Mouse (Mus musculus) hindbrain, embryonic 13.5 days (tissue): ENCODE results near the gene Il1rapl2. TPM values are rescaled to one million over a fixed set of nuclear protein-coding genes. Genes with fewer than 3 reads are reported as not detected.
"Not testable (repeated sequence)": the region's sequence is repeated elsewhere in the genome, so short reads cannot be mapped to it uniquely, and the experiment has no call there.

ENCODE experiments used
- ATAC-seq: fragments of 200-750 bp; cut with Nextera tagmentation; 2 replicates; pipeline ENCODE4 v1.8.0; 2017; ENCODE audit warnings: moderate TSS enrichment; ENCODE audit not compliant: low FRiP score
- H3K27ac ChIP-seq: fragments of 300-500 bp; sonication (generic); 2 replicates; pipeline ENCODE4 v1.5.1; 2015; ENCODE audit warnings: inconsistent platforms, mild to moderate bottlenecking, moderate library complexity
- H3K27me3 ChIP-seq: fragments of 300-500 bp; sonication (generic); 2 replicates; pipeline ENCODE4 v1.6.1; 2015; ENCODE audit warnings: mild to moderate bottlenecking, inconsistent platforms
- H3K36me3 ChIP-seq: fragments of 300-500 bp; sonication (generic); 2 replicates; pipeline ENCODE4 v1.6.1; 2015; ENCODE audit warnings: mild to moderate bottlenecking, inconsistent platforms
- H3K4me1 ChIP-seq: fragments of 300-500 bp; sonication (generic); replicated peaks from 2 replicates; pipeline ENCODE4 v1.6.1; 2015; ENCODE audit warnings: inconsistent platforms
- H3K4me2 ChIP-seq: fragments of 300-500 bp; sonication (generic); 2 replicates; pipeline ENCODE4 v1.6.1; 2015; ENCODE audit warnings: inconsistent platforms, mild to moderate bottlenecking, moderate library complexity
- H3K4me3 ChIP-seq: fragments of 300-500 bp; sonication (generic); 2 replicates; pipeline ENCODE4 v1.5.1; 2015; ENCODE audit warnings: mild to moderate bottlenecking, inconsistent platforms
- H3K9ac ChIP-seq: fragments of 300-500 bp; sonication (generic); 2 replicates; pipeline ENCODE4 v1.6.1; 2015; ENCODE audit warnings: mild to moderate bottlenecking, inconsistent platforms
- H3K9me3 ChIP-seq: fragments of 300-500 bp; sonication (generic); 2 replicates; pipeline ENCODE4 v1.6.1; 2016; ENCODE audit warnings: inconsistent platforms
- WGBS: fragments of 180-500 bp; shearing (Covaris S2); methylation state at CpG from one replicate; pipeline ENCODE4 v1.1.7; 2015; 5-methylcytosine and 5-hydroxymethylcytosine counted together
- polyA plus RNA-seq: library from polyadenylated mRNA; unstranded; fragments of >200 nt; fragmentation: Nextera tagmentation; extraction: Ambion mirVana; gene quantifications from 2 replicates; pipeline ENCODE4 v1.2.1, GENCODE M21; 2015

Gene Il1rapl2
- polyA plus RNA-seq, 1 experiment from 2014 or later: 2.3 TPM

GRCm38 (mm10) chrX:138348736-138349135 is 778.3 kb downstream of the Il1rapl2 start:
- WGBS: 64% methylated on average over 1 of the region's 1 CpGs

GRCm38 (mm10) chrX:138433794-138434193 is 863.4 kb downstream of the Il1rapl2 start:
- 55% methylated on average over 2 of the region's 2 CpGs for WGBS
- no peak for ATAC-seq
- Histone ChIP-seq H3K4me3 (no peak overlapping the region), H3K9me3 (no peaks in the 10 kb centered on the region), H3K27ac (no peak overlapping the region), H3K27me3 (no peaks in the 10 kb centered on the region), H3K9ac (no peak overlapping the region), H3K4me2 (no peak overlapping the region), H3K4me1 (no peaks in the 10 kb centered on the region), H3K36me3 (no peaks in the 10 kb centered on the region)

More at GRCm38 (mm10) chrX:138348736-138349135, 778.3 kb downstream of the Il1rapl2 start:
- H3K27ac ChIP-seq, H3K9ac ChIP-seq, H3K4me3 ChIP-seq, H3K4me1 ChIP-seq, H3K4me2 ChIP-seq, ATAC-seq, H3K36me3 ChIP-seq, H3K9me3 ChIP-seq, H3K27me3 ChIP-seq: not testable (repeated sequence)

GRCm38 (mm10) chrX:138437939-138438338 is 867.5 kb downstream of the Il1rapl2 start:
- Histone ChIP-seq H3K36me3 (no peaks in the 10 kb centered on the region), H3K4me3 (no peak overlapping the region), H3K9me3 (no peaks in the 10 kb centered on the region), H3K27me3 (no peaks in the 10 kb centered on the region), H3K4me2 (no peak overlapping the region), H3K27ac (no peak overlapping the region), H3K9ac (no peak overlapping the region), H3K4me1 (no peaks in the 10 kb centered on the region)
- 79% methylated on average over 3 of the region's 3 CpGs for WGBS
- ATAC-seq: no peak

- no peaks in the 10 kb centered on the region for H3K9me3 ChIP-seq
- no peaks in the 10 kb centered on the region for H3K4me1 ChIP-seq
- H3K4me3 ChIP-seq: no peak overlapping the region
- no peak overlapping the region for H3K9ac ChIP-seq
- no peaks in the 10 kb centered on the region for H3K27me3 ChIP-seq
- no peak overlapping the region for H3K27ac ChIP-seq
- no peak for ATAC-seq
- H3K36me3 ChIP-seq: no peaks in the 10 kb centered on the region
- 71% methylated on average over 2 of the region's 2 CpGs for WGBS
- H3K4me2 ChIP-seq: no peak overlapping the region
These were observed 879.4 kb downstream of the Il1rapl2 start for GRCm38 (mm10) chrX:138449856-138450255.

- Histone ChIP-seq H3K4me3 (no peak overlapping the region), H3K27ac (no peak overlapping the region), H3K4me1 (no peaks in the 10 kb centered on the region), H3K27me3 (no peaks in the 10 kb centered on the region), H3K36me3 (no peaks in the 10 kb centered on the region), H3K9me3 (no peaks in the 10 kb centered on the region), H3K9ac (no peak overlapping the region), H3K4me2 (no peak overlapping the region)
- 88% methylated on average over 3 of the region's 3 CpGs for WGBS
- ATAC-seq: no peak
These were observed 908.1 kb downstream of the Il1rapl2 start for GRCm38 (mm10) chrX:138478488-138478887.

- Histone ChIP-seq H3K36me3 (no peaks in the 10 kb centered on the region), H3K4me1 (no peaks in the 10 kb centered on the region), H3K9me3 (no peaks in the 10 kb centered on the region), H3K4me2 (no peak overlapping the region), H3K9ac (no peak overlapping the region), H3K4me3 (no peak overlapping the region), H3K27me3 (no peaks in the 10 kb centered on the region), H3K27ac (no peak overlapping the region)
- ATAC-seq: no peak
- 64% methylated on average over 1 of the region's 1 CpGs for WGBS
These were observed 930.1 kb downstream of the Il1rapl2 start for GRCm38 (mm10) chrX:138500510-138500909.

GRCm38 (mm10) chrX:138505049-138505448 is 934.6 kb downstream of the Il1rapl2 start:
- 45% methylated on average over 3 of the region's 3 CpGs for WGBS
- peak; percentile 66; the same call in 1 of the 2 replicates for ATAC-seq
- Histone ChIP-seq H3K27me3 (no peaks in the 10 kb centered on the region), H3K4me1 (no peaks in the 10 kb centered on the region), H3K4me3 (no peak overlapping the region), H3K27ac (no peak overlapping the region), H3K36me3 (no peaks in the 10 kb centered on the region), H3K9ac (no peak overlapping the region), H3K4me2 (no peak overlapping the region), H3K9me3 (no peaks in the 10 kb centered on the region)

- H3K36me3 ChIP-seq: no peaks in the 10 kb centered on the region
- no peak overlapping the region for H3K9ac ChIP-seq
- WGBS: 67% methylated on average over 3 of the region's 3 CpGs
- no peak for ATAC-seq
- H3K9me3 ChIP-seq: no peaks in the 10 kb centered on the region
- H3K27me3 ChIP-seq: no peaks in the 10 kb centered on the region
- no peak overlapping the region for H3K4me2 ChIP-seq
- H3K27ac ChIP-seq: no peak overlapping the region
- H3K4me1 ChIP-seq: no peaks in the 10 kb centered on the region
- no peak overlapping the region for H3K4me3 ChIP-seq
These were observed 1049.7 kb downstream of the Il1rapl2 start for GRCm38 (mm10) chrX:138620106-138620505.

GRCm38 (mm10) chrX:138625311-138625710 is 1054.9 kb downstream of the Il1rapl2 start:
- H3K27me3 ChIP-seq: no peaks in the 10 kb centered on the region
- H3K4me2 ChIP-seq: no peak overlapping the region
- no peaks in the 10 kb centered on the region for H3K4me1 ChIP-seq
- H3K4me3 ChIP-seq: no peak overlapping the region
- no peak overlapping the region for H3K9ac ChIP-seq
- no peak for ATAC-seq
- no peaks in the 10 kb centered on the region for H3K9me3 ChIP-seq
- no peaks in the 10 kb centered on the region for H3K36me3 ChIP-seq
- no peak overlapping the region for H3K27ac ChIP-seq

- Histone ChIP-seq H3K9me3 (no peaks in the 10 kb centered on the region), H3K4me3 (no peak overlapping the region), H3K27ac (no peak overlapping the region), H3K36me3 (no peaks in the 10 kb centered on the region), H3K4me2 (no peak overlapping the region), H3K4me1 (no peaks in the 10 kb centered on the region), H3K9ac (no peak overlapping the region), H3K27me3 (0 out of 2 replicates have a peak, but pooled peaks cover 3% of the 10 kb centered on the region)
- WGBS: 36% methylated on average over 1 of the region's 1 CpGs
- ATAC-seq: no peak
These were observed 1152.0 kb downstream of the Il1rapl2 start for GRCm38 (mm10) chrX:138722372-138722771.

- ATAC-seq: no peak
- H3K4me2 ChIP-seq: no peak overlapping the region
- no peaks in the 10 kb centered on the region for H3K4me1 ChIP-seq
- H3K27me3 ChIP-seq: no peaks in the 10 kb centered on the region
- no peak overlapping the region for H3K9ac ChIP-seq
- no peaks in the 10 kb centered on the region for H3K9me3 ChIP-seq
- no peak overlapping the region for H3K4me3 ChIP-seq
- H3K27ac ChIP-seq: no peak overlapping the region
- no peaks in the 10 kb centered on the region for H3K36me3 ChIP-seq
- WGBS: 48% methylated on average over 3 of the region's 3 CpGs
These were observed 1230.5 kb downstream of the Il1rapl2 start for GRCm38 (mm10) chrX:138800958-138801357.

GRCm38 (mm10) chrX:138831876-138832275 is 1261.5 kb downstream of the Il1rapl2 start:
- no peaks in the 10 kb centered on the region for H3K36me3 ChIP-seq
- no peaks in the 10 kb centered on the region for H3K9me3 ChIP-seq
- H3K27ac ChIP-seq: no peak overlapping the region
- no peaks in the 10 kb centered on the region for H3K27me3 ChIP-seq
- no peaks in the 10 kb centered on the region for H3K4me1 ChIP-seq
- no peak overlapping the region for H3K4me2 ChIP-seq
- no peak overlapping the region for H3K4me3 ChIP-seq
- no peak for ATAC-seq
- no peak overlapping the region for H3K9ac ChIP-seq

GRCm38 (mm10) chrX:138833894-138834293 is 1263.5 kb downstream of the Il1rapl2 start:
- no peaks in the 10 kb centered on the region for H3K4me1 ChIP-seq
- no peak overlapping the region for H3K27ac ChIP-seq
- no peak overlapping the region for H3K4me2 ChIP-seq
- no peak overlapping the region for H3K4me3 ChIP-seq
- no peaks in the 10 kb centered on the region for H3K9me3 ChIP-seq
- ATAC-seq: no peak
- no peaks in the 10 kb centered on the region for H3K36me3 ChIP-seq
- no peaks in the 10 kb centered on the region for H3K27me3 ChIP-seq
- H3K9ac ChIP-seq: no peak overlapping the region
- WGBS: 83% methylated on average over 2 of the region's 2 CpGs

- no peak for ATAC-seq
- H3K4me1 ChIP-seq: no peaks in the 10 kb centered on the region
- no peak overlapping the region for H3K4me2 ChIP-seq
- no peaks in the 10 kb centered on the region for H3K36me3 ChIP-seq
- H3K27ac ChIP-seq: no peak overlapping the region
- H3K9me3 ChIP-seq: no peaks in the 10 kb centered on the region
- WGBS: 99% methylated on average over 3 of the region's 3 CpGs
- no peak overlapping the region for H3K9ac ChIP-seq
- no peak overlapping the region for H3K4me3 ChIP-seq
- H3K27me3 ChIP-seq: no peaks in the 10 kb centered on the region
These were observed 1268.0 kb downstream of the Il1rapl2 start for GRCm38 (mm10) chrX:138838381-138838780.
